Mouse (Mus musculus): ENCODE results near the gene Angptl2. TPM values are rescaled to one million over a fixed set of nuclear protein-coding genes. Genes with fewer than 3 reads are reported as not detected.

Gene Angptl2
- total and polyA plus RNA-seq, 2 experiments from 2014 or later: 11.5 to 22.0 TPM

GRCm38 (mm10) chr2:33274719-33275490 lies 59.0 kb downstream of the Angptl2 start:
- ATAC-seq (no peak), DNase-seq (ENCODE audit: low spot score) (no peak)
- H3K27me3 ChIP-seq (ENCODE audit: insufficient read depth, low read length): no peaks in the 10 kb centered on the region
- no peak for TF ChIP-seq CTCF (IDR thresholded peaks at IDR 0.05; ENCODE audit: low read depth)
- H3K4me3 ChIP-seq (ENCODE audit: low read length): no peak overlapping the region
- no peaks in the 10 kb centered on the region for H3K9me3 ChIP-seq (ENCODE audit: low read length)
- 71% methylated on average over 12 of the region's 12 CpGs for WGBS
- no peak overlapping the region for H3K4me2 ChIP-seq (ENCODE audit: low read depth, low read length)
- no peaks in the 10 kb centered on the region for H3K36me3 ChIP-seq (ENCODE audit: insufficient read depth, low read length)
- no peak overlapping the region for H3K9ac ChIP-seq (replicated peaks; ENCODE audit: low read length)
- H3K4me1 ChIP-seq (ENCODE audit: insufficient read depth, low read length): no peaks in the 10 kb centered on the region
- no peak overlapping the region for H3K27ac ChIP-seq

- Histone ChIP-seq H3K36me3 (ENCODE audit: insufficient read depth, low read length) (0 out of 2 replicates have a peak, but pooled peaks cover 4% of the 10 kb centered on the region), H3K4me1 (ENCODE audit: insufficient read depth, low read length) (no peaks in the 10 kb centered on the region), H3K4me2 (ENCODE audit: low read depth, low read length) (no peak overlapping the region), H3K4me3 (ENCODE audit: low read length) (no peak overlapping the region), H3K27me3 (ENCODE audit: insufficient read depth, low read length) (no peaks in the 10 kb centered on the region), H3K9me3 (ENCODE audit: low read length) (no peaks in the 10 kb centered on the region), H3K27ac (no peak overlapping the region), H3K9ac (replicated peaks; ENCODE audit: low read length) (no peak overlapping the region)
- ATAC-seq (no peak), DNase-seq (ENCODE audit: low spot score) (no peak)
- WGBS: 86% methylated on average over 10 of the region's 10 CpGs
- TF ChIP-seq CTCF (IDR thresholded peaks at IDR 0.05; ENCODE audit: low read depth): no peak
Measured at GRCm38 (mm10) chr2:33279758-33280157, 63.9 kb downstream of the Angptl2 start.

GRCm38 (mm10) chr2:33280525-33280924 lies 64.7 kb downstream of the Angptl2 start:
- Histone ChIP-seq H3K4me2 (ENCODE audit: low read depth, low read length) (no peak overlapping the region), H3K27me3 (ENCODE audit: insufficient read depth, low read length) (no peaks in the 10 kb centered on the region), H3K4me3 (ENCODE audit: low read length) (no peak overlapping the region), H3K4me1 (ENCODE audit: insufficient read depth, low read length) (no peaks in the 10 kb centered on the region), H3K9ac (replicated peaks; ENCODE audit: low read length) (no peak overlapping the region), H3K27ac (no peak overlapping the region), H3K36me3 (ENCODE audit: insufficient read depth, low read length) (0 out of 2 replicates have a peak, but pooled peaks cover 4% of the 10 kb centered on the region), H3K9me3 (ENCODE audit: low read length) (no peaks in the 10 kb centered on the region)
- DNase-seq (ENCODE audit: low spot score) (no peak), ATAC-seq (no peak)
- no peak for TF ChIP-seq CTCF (IDR thresholded peaks at IDR 0.05; ENCODE audit: low read depth)
- WGBS: 78% methylated on average over 2 of the region's 2 CpGs

GRCm38 (mm10) chr2:33281807-33282206 lies 65.9 kb downstream of the Angptl2 start:
- no peaks in the 10 kb centered on the region for H3K4me1 ChIP-seq (ENCODE audit: insufficient read depth, low read length)
- no peak overlapping the region for H3K9ac ChIP-seq (replicated peaks; ENCODE audit: low read length)
- no peak for TF ChIP-seq CTCF (IDR thresholded peaks at IDR 0.05; ENCODE audit: low read depth)
- no peak overlapping the region for H3K4me2 ChIP-seq (ENCODE audit: low read depth, low read length)
- H3K36me3 ChIP-seq (ENCODE audit: insufficient read depth, low read length): 0 out of 2 replicates have a peak, but pooled peaks cover 4% of the 10 kb centered on the region
- no peak overlapping the region for H3K27ac ChIP-seq
- no peak overlapping the region for H3K4me3 ChIP-seq (ENCODE audit: low read length)
- ATAC-seq (no peak), DNase-seq (ENCODE audit: low spot score) (no peak)
- H3K27me3 ChIP-seq (ENCODE audit: insufficient read depth, low read length): no peaks in the 10 kb centered on the region
- 88% methylated on average over 5 of the region's 5 CpGs for WGBS
- H3K9me3 ChIP-seq (ENCODE audit: low read length): no peaks in the 10 kb centered on the region

GRCm38 (mm10) chr2:33282877-33283276 lies 67.0 kb downstream of the Angptl2 start:
- H3K27me3 ChIP-seq (ENCODE audit: insufficient read depth, low read length): no peaks in the 10 kb centered on the region
- 0 out of 2 replicates have a peak, but pooled peaks cover 4% of the 10 kb centered on the region for H3K36me3 ChIP-seq (ENCODE audit: insufficient read depth, low read length)
- H3K4me2 ChIP-seq (ENCODE audit: low read depth, low read length): no peak overlapping the region
- H3K27ac ChIP-seq: 0 out of 2 replicates have a peak overlapping the region, but pooled peaks have one; percentile 27
- WGBS: 36% methylated on average over 4 of the region's 4 CpGs
- TF ChIP-seq CTCF (IDR thresholded peaks at IDR 0.05; ENCODE audit: low read depth): no peak
- H3K4me1 ChIP-seq (ENCODE audit: insufficient read depth, low read length): no peaks in the 10 kb centered on the region
- DNase-seq (ENCODE audit: low spot score) (peak; percentile 81), ATAC-seq (peak; percentile 78)
- no peak overlapping the region for H3K4me3 ChIP-seq (ENCODE audit: low read length)
- 0 out of 2 replicates have a peak, but pooled peaks cover 2% of the 10 kb centered on the region for H3K9me3 ChIP-seq (ENCODE audit: low read length)
- H3K9ac ChIP-seq (replicated peaks; ENCODE audit: low read length): no peak overlapping the region

- Histone ChIP-seq H3K36me3 (ENCODE audit: insufficient read depth, low read length) (0 out of 2 replicates have a peak, but pooled peaks cover 4% of the 10 kb centered on the region), H3K4me1 (ENCODE audit: insufficient read depth, low read length) (no peaks in the 10 kb centered on the region), H3K9me3 (ENCODE audit: low read length) (0 out of 2 replicates have a peak, but pooled peaks cover 2% of the 10 kb centered on the region), H3K4me3 (ENCODE audit: low read length) (no peak overlapping the region), H3K9ac (replicated peaks; ENCODE audit: low read length) (no peak overlapping the region), H3K27me3 (ENCODE audit: insufficient read depth, low read length) (no peaks in the 10 kb centered on the region), H3K27ac (no peak overlapping the region), H3K4me2 (ENCODE audit: low read depth, low read length) (no peak overlapping the region)
- TF ChIP-seq CTCF (IDR thresholded peaks at IDR 0.05; ENCODE audit: low read depth): no peak
- 78% methylated on average over 2 of the region's 2 CpGs for WGBS
- no peak for DNase-seq (ENCODE audit: low spot score)
- ATAC-seq: no peak
Measured at GRCm38 (mm10) chr2:33283674-33284073, 67.8 kb downstream of the Angptl2 start.

- no peak for TF ChIP-seq CTCF (IDR thresholded peaks at IDR 0.05; ENCODE audit: low read depth)
- Histone ChIP-seq H3K27ac (no peak overlapping the region), H3K9ac (replicated peaks; ENCODE audit: low read length) (no peak overlapping the region), H3K27me3 (ENCODE audit: insufficient read depth, low read length) (no peaks in the 10 kb centered on the region), H3K4me1 (ENCODE audit: insufficient read depth, low read length) (no peaks in the 10 kb centered on the region), H3K4me2 (ENCODE audit: low read depth, low read length) (no peak overlapping the region), H3K4me3 (ENCODE audit: low read length) (no peak overlapping the region), H3K9me3 (ENCODE audit: low read length) (0 out of 2 replicates have a peak, but pooled peaks cover 2% of the 10 kb centered on the region), H3K36me3 (ENCODE audit: insufficient read depth, low read length) (peaks cover 7% of the 10 kb centered on the region; the same call in 1 of the 2 replicates)
- 79% methylated on average over 5 of the region's 5 CpGs for WGBS
- DNase-seq (ENCODE audit: low spot score): peak; percentile 23
- no peak for ATAC-seq
Measured at GRCm38 (mm10) chr2:33288837-33289236, 73.0 kb downstream of the Angptl2 start.
